Mouse (Mus musculus) ES-Bruce4 (cell line): ENCODE results near the gene Ppp4r3a. TPM values are rescaled to one million over a fixed set of nuclear protein-coding genes. Genes with fewer than 3 reads are reported as not detected.
"Not testable (repeated sequence)": the region's sequence is repeated elsewhere in the genome, so short reads cannot be mapped to it uniquely, and the experiment has no call there.

Experiments
- H3K27ac ChIP-seq: 2 replicates; pipeline ENCODE4 v1.5.1; 2012; ENCODE audit warnings: low read length, inconsistent platforms; ENCODE audit not compliant: insufficient read depth
- H3K27me3 ChIP-seq: 2 replicates; pipeline ENCODE4 v1.6.1; 2012; ENCODE audit warnings: mild to moderate bottlenecking, low read length, inconsistent platforms; ENCODE audit not compliant: control insufficient read depth, poor library complexity, insufficient read depth, severe bottlenecking
- H3K36me3 ChIP-seq: 2 replicates; pipeline ENCODE4 v1.6.1; 2012; ENCODE audit warnings: inconsistent platforms, mild to moderate bottlenecking, low read length, moderate library complexity; ENCODE audit not compliant: control insufficient read depth, poor library complexity, insufficient read depth, severe bottlenecking
- H3K4me1 ChIP-seq: one replicate; pipeline ENCODE4 v1.8.1; 2011; ENCODE audit warnings: low read length; ENCODE audit not compliant: control insufficient read depth, insufficient read depth
- H3K4me3 ChIP-seq: 2 replicates; pipeline ENCODE4 v1.5.1; 2011; ENCODE audit warnings: low read depth, mild to moderate bottlenecking, low read length
- H3K9ac ChIP-seq: 2 replicates; pipeline ENCODE4 v1.6.1; 2012; ENCODE audit warnings: low read depth, mild to moderate bottlenecking, inconsistent platforms; ENCODE audit not compliant: poor library complexity, severe bottlenecking
- H3K9me3 ChIP-seq: replicated peaks from 2 replicates; pipeline ENCODE4 v1.6.1; 2012; ENCODE audit warnings: mild to moderate bottlenecking, low read length, inconsistent platforms; ENCODE audit not compliant: control insufficient read depth, poor library complexity, insufficient read depth, severe bottlenecking
- CTCF ChIP-seq: IDR thresholded peaks from one replicate; pipeline ENCODE4 v1.8.1; 2011; ENCODE audit warnings: low read depth, low read length
- EP300 ChIP-seq: IDR thresholded peaks from 2 replicates; pipeline ENCODE4 v1.6.1; 2011; ENCODE audit warnings: low read depth, low read length; ENCODE audit not compliant: insufficient read depth
- POLR2A ChIP-seq: IDR thresholded peaks from one replicate; pipeline ENCODE4 v1.8.1; 2011; ENCODE audit warnings: low read length; ENCODE audit not compliant: insufficient read depth
- polyA plus RNA-seq: library from polyadenylated mRNA; stranded (reverse); fragments of >200 nt; gene quantifications from 2 replicates; pipeline ENCODE4 v1.2.4, GENCODE M21; 2011; ENCODE audit warnings: low read depth; ENCODE audit not compliant: missing spikeins, insufficient read depth, insufficient read length

Ppp4r3a gene
- polyA plus RNA-seq, 1 experiment: 144 TPM

GRCm38 (mm10) chr12:101015926-101016325 is 67.6 kb downstream of the Ppp4r3a start:
- Histone ChIP-seq H3K27ac (peak overlapping the region; percentile 94), H3K9me3 (no peaks in the 10 kb centered on the region), H3K27me3 (no peaks in the 10 kb centered on the region), H3K9ac (peak overlapping the region; percentile 43), H3K36me3 (no peaks in the 10 kb centered on the region), H3K4me1 (peaks cover 21% of the 10 kb centered on the region), H3K4me3 (peak overlapping the region; percentile 52)
- TF ChIP-seq POLR2A (no peak), EP300 (peak; percentile 90), CTCF (no peak)

GRCm38 (mm10) chr12:101015165-101015560 is 68.3 kb downstream of the Ppp4r3a start:
- H3K4me1 ChIP-seq: peaks cover 23% of the 10 kb centered on the region
- H3K36me3 ChIP-seq: no peaks in the 10 kb centered on the region
- H3K27me3 ChIP-seq: no peaks in the 10 kb centered on the region
- no peak for TF ChIP-seq EP300
- TF ChIP-seq CTCF: no peak
- H3K9ac ChIP-seq: peak overlapping the region; percentile 43
- H3K9me3 ChIP-seq: no peaks in the 10 kb centered on the region
- peak overlapping the region; percentile 94 for H3K27ac ChIP-seq
- H3K4me3 ChIP-seq: peak overlapping the region; percentile 17

- Histone ChIP-seq H3K9ac (peak overlapping the region; percentile 43), H3K27me3 (no peaks in the 10 kb centered on the region), H3K4me3 (peak overlapping the region; percentile 17; the same call in 1 of the 2 replicates), H3K9me3 (no peaks in the 10 kb centered on the region), H3K27ac (peak overlapping the region; percentile 94), H3K4me1 (peaks cover 21% of the 10 kb centered on the region), H3K36me3 (no peaks in the 10 kb centered on the region)
- TF ChIP-seq EP300 (0 out of 2 replicates have a peak, but pooled peaks have one; percentile 14), POLR2A (no peak)
These were observed 68.8 kb downstream of the Ppp4r3a start for GRCm38 (mm10) chr12:101014549-101015164.

- Histone ChIP-seq H3K9ac (peak overlapping the region; percentile 43; the same call in 1 of the 2 replicates), H3K4me1 (peaks cover 21% of the 10 kb centered on the region)
- H3K9me3 ChIP-seq, H3K27ac ChIP-seq, H3K36me3 ChIP-seq, H3K27me3 ChIP-seq, H3K4me3 ChIP-seq: not testable (repeated sequence)
These were observed 69.8 kb downstream of the Ppp4r3a start for GRCm38 (mm10) chr12:101013668-101014067.

GRCm38 (mm10) chr12:101013078-101013665 is 70.3 kb downstream of the Ppp4r3a start:
- TF ChIP-seq EP300: no peak
- TF ChIP-seq POLR2A: no peak
- no peak for TF ChIP-seq CTCF
- Histone ChIP-seq H3K36me3 (no peaks in the 10 kb centered on the region), H3K27ac (no peak overlapping the region; the same call in 1 of the 2 replicates), H3K4me3 (no peak overlapping the region), H3K9me3 (no peaks in the 10 kb centered on the region), H3K9ac (no peak overlapping the region), H3K4me1 (peaks cover 21% of the 10 kb centered on the region), H3K27me3 (no peaks in the 10 kb centered on the region)

- Histone ChIP-seq H3K27me3 (no peaks in the 10 kb centered on the region), H3K36me3 (no peaks in the 10 kb centered on the region), H3K9me3 (no peaks in the 10 kb centered on the region), H3K9ac (no peak overlapping the region), H3K4me1 (peaks cover 21% of the 10 kb centered on the region), H3K4me3 (no peak overlapping the region; the same call in 1 of the 2 replicates), H3K27ac (no peak overlapping the region)
- TF ChIP-seq CTCF: no peak
- TF ChIP-seq POLR2A: no peak
- no peak for TF ChIP-seq EP300
These were observed 71.1 kb downstream of the Ppp4r3a start for GRCm38 (mm10) chr12:101012197-101013077.
